Mouse (Mus musculus): ENCODE measurements around the gene Nr2e1. TPM values are rescaled to one million over a fixed set of nuclear protein-coding genes. Genes with fewer than 3 reads are reported as not detected.

The Nr2e1 gene
- total and polyA plus RNA-seq, 2 experiments from 2014 or later = not detected

DNA sequence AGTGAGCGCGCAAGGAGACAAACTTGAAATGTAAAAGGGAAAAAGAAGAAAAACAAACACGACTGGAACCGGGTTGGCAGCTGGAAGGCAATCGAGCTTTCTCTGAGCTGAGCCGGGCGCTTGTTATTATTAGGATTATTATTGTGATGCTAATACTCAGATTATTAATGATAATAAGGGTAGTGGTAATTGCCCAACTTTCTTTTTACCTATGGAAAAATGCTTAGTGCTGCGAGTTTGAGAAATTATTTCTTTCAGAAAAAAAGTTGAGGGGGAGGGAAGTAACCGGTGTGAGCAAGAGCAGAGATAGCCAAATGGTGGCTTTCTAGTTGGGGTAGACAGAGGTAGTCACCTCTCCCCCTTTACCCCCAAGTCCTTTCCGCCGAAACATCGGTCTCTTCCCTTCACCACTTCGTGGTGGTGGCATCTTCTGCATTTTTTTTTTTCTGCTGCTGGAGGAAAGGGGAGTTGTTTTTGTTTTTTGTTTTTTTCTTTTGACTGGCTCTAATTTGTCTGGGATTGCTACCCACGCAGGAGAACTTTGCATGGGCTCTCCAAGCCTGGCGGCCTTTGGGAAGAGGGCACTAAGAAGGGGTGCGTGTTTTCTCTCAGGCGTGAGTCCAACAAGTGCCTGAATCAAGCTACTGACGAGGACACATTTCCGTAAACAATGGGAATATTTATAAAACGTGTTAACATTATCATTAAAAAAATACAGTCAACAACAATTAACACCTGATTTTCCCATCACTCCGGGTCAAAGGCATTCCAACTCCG lies 4.5 kb downstream of the Nr2e1 start:
- no peak overlapping the region for H3K4me2 ChIP-seq (ENCODE audit: low read depth, low read length)
- DNase-seq (ENCODE audit: low spot score) (no peak), ATAC-seq (ENCODE audit: insufficient read depth, low read depth) (no peak)
- TF ChIP-seq EP300 (IDR thresholded peaks at IDR 0.05; ENCODE audit: low read depth) (no peak), CTCF (IDR thresholded peaks at IDR 0.05; ENCODE audit: low read depth) (no peak)
- H3K9me3 ChIP-seq (replicated peaks; ENCODE audit: control insufficient read depth, low read length) = no peaks in the 10 kb centered on the region
- H3K27me3 ChIP-seq (ENCODE audit: control insufficient read depth, insufficient read depth, low read length) = peaks cover 100% of the 10 kb centered on the region
- peaks cover 2% of the 10 kb centered on the region; the same call in 1 of the 2 replicates for H3K4me1 ChIP-seq (ENCODE audit: control insufficient read depth, insufficient read depth)
- no peak overlapping the region for H3K27ac ChIP-seq (ENCODE audit: low read depth)
- peak overlapping the region; percentile 27; the same call in 1 of the 2 replicates for H3K4me3 ChIP-seq (ENCODE audit: low read depth, low read length)
- H3K36me3 ChIP-seq (replicated peaks; ENCODE audit: control insufficient read depth, insufficient read depth, low read length) = no peaks in the 10 kb centered on the region
- H3K9ac ChIP-seq (replicated peaks; ENCODE audit: low read depth, low read length) = no peak overlapping the region
- 4% methylated on average over 22 of the region's 22 CpGs for WGBS

DNA sequence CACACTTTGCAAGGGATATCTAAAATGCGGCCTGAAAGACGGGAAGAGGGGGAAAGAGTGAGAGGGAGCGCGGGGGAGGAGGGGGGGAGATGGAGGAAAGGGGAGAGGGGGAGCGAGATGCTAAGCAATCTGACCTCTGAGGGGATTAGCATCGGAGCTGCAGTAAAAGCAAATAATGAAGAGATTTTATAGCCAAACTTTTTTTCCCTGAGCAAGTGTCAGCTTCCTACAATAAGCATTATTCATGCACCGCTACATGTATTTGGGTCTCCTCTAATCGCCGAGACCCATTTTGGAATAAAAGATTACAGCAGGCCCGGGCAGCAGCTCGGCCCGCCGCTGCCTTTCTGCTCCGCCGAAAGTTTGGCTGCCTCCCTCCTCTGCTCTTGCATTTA lies 5.2 kb downstream of the Nr2e1 start:
- no peak overlapping the region for H3K4me3 ChIP-seq (ENCODE audit: low read depth, low read length)
- no peak overlapping the region for H3K9ac ChIP-seq (replicated peaks; ENCODE audit: low read depth, low read length)
- H3K4me1 ChIP-seq (ENCODE audit: control insufficient read depth, insufficient read depth) = no peaks in the 10 kb centered on the region; the same call in 1 of the 2 replicates
- no peak overlapping the region for H3K27ac ChIP-seq (ENCODE audit: low read depth)
- H3K27me3 ChIP-seq (ENCODE audit: control insufficient read depth, insufficient read depth, low read length) = peaks cover 100% of the 10 kb centered on the region
- TF ChIP-seq CTCF (IDR thresholded peaks at IDR 0.05; ENCODE audit: low read depth) (no peak), EP300 (IDR thresholded peaks at IDR 0.05; ENCODE audit: low read depth) (no peak)
- ATAC-seq (ENCODE audit: insufficient read depth, low read depth) (no peak), DNase-seq (ENCODE audit: low spot score) (no peak)
- H3K4me2 ChIP-seq (ENCODE audit: low read depth, low read length) = no peak overlapping the region
- no peaks in the 10 kb centered on the region for H3K9me3 ChIP-seq (replicated peaks; ENCODE audit: control insufficient read depth, low read length)
- H3K36me3 ChIP-seq (replicated peaks; ENCODE audit: control insufficient read depth, insufficient read depth, low read length) = no peaks in the 10 kb centered on the region
- 2% methylated on average over 15 of the region's 15 CpGs for WGBS

DNA sequence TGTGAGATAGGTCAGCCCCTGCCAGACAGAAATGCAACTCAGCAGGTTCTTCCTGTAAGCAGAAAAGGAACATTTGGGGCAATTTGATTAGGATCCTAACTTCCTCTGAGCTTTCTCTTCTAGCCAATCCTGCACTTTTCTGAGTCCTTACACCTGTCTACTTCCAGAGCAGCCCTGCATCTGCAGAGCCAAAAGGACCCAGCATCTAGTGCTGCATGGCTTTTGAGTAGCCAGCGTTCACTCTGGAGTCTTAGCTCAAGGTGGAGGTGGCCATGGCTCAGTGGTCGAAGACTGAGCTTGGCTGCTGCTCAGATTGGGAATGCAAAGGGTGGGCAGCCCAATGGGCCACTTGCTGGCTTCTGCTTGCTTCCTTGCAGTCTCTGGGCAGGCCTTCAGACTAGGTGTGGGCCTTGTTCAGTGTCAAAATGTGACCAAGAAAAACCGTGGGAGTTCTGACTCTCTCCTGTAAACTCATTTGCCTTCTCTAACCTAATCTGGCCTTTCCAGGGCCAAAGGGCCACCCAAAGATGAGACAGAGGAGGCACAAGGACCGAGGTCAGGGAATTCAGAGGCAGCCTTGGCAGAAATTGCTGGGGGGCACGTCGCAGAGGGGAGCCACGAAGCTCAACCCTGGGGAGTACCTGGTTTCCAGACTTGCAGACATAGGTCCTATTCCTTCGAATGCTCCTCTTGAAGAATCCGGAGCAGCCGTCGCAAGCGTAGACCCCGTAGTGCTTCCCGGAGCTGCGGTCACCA lies 5.7 kb downstream of the Nr2e1 start:
- Histone ChIP-seq H3K4me3 (ENCODE audit: low read depth, low read length) (no peak overlapping the region), H3K9ac (replicated peaks; ENCODE audit: low read depth, low read length) (no peak overlapping the region), H3K27ac (ENCODE audit: low read depth) (no peak overlapping the region), H3K27me3 (ENCODE audit: control insufficient read depth, insufficient read depth, low read length) (peaks cover 100% of the 10 kb centered on the region), H3K36me3 (replicated peaks; ENCODE audit: control insufficient read depth, insufficient read depth, low read length) (no peaks in the 10 kb centered on the region), H3K4me1 (ENCODE audit: control insufficient read depth, insufficient read depth) (no peaks in the 10 kb centered on the region; the same call in 1 of the 2 replicates), H3K4me2 (ENCODE audit: low read depth, low read length) (no peak overlapping the region), H3K9me3 (replicated peaks; ENCODE audit: control insufficient read depth, low read length) (no peaks in the 10 kb centered on the region)
- no peak for DNase-seq (ENCODE audit: low spot score)
- 3% methylated on average over 15 of the region's 15 CpGs for WGBS
- TF ChIP-seq CTCF (IDR thresholded peaks at IDR 0.05; ENCODE audit: low read depth) (no peak), EP300 (IDR thresholded peaks at IDR 0.05; ENCODE audit: low read depth) (no peak)
- no peak for ATAC-seq (ENCODE audit: insufficient read depth, low read depth)

DNA sequence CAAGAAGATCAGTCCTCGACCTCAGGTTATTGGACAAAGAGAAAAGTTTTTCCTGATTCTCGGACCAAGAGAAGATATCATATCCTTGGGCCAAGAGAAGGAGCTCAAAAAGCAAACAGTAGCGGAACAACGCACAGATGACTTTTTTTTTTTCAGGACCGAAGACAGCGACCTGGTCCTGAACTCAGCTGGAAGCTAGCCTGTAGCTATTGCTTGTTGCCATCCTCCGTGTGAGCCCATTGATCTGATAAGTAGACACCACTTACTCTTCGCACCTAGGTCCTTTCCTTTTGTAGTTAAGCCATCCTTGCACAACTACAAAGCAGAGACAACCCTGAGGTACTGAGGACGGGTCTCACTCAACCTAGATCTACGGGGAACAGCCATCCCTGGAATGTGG lies 8.8 kb downstream of the Nr2e1 start:
- H3K4me2 ChIP-seq (ENCODE audit: low read depth, low read length) = no peak overlapping the region
- no peak for ATAC-seq (ENCODE audit: insufficient read depth, low read depth)
- DNase-seq (ENCODE audit: low spot score) = no peak
- WGBS = 4% methylated on average over 10 of the region's 10 CpGs
- no peak overlapping the region for H3K27ac ChIP-seq (ENCODE audit: low read depth)
- H3K27me3 ChIP-seq (ENCODE audit: control insufficient read depth, insufficient read depth, low read length) = peaks cover 99% of the 10 kb centered on the region
- H3K9me3 ChIP-seq (replicated peaks; ENCODE audit: control insufficient read depth, low read length) = no peaks in the 10 kb centered on the region
- no peak overlapping the region for H3K9ac ChIP-seq (replicated peaks; ENCODE audit: low read depth, low read length)
- TF ChIP-seq CTCF (IDR thresholded peaks at IDR 0.05; ENCODE audit: low read depth) (no peak), EP300 (IDR thresholded peaks at IDR 0.05; ENCODE audit: low read depth) (no peak)
- no peak overlapping the region for H3K4me3 ChIP-seq (ENCODE audit: low read depth, low read length)
- H3K36me3 ChIP-seq (replicated peaks; ENCODE audit: control insufficient read depth, insufficient read depth, low read length) = no peaks in the 10 kb centered on the region
- no peaks in the 10 kb centered on the region; the same call in 1 of the 2 replicates for H3K4me1 ChIP-seq (ENCODE audit: control insufficient read depth, insufficient read depth)

DNA sequence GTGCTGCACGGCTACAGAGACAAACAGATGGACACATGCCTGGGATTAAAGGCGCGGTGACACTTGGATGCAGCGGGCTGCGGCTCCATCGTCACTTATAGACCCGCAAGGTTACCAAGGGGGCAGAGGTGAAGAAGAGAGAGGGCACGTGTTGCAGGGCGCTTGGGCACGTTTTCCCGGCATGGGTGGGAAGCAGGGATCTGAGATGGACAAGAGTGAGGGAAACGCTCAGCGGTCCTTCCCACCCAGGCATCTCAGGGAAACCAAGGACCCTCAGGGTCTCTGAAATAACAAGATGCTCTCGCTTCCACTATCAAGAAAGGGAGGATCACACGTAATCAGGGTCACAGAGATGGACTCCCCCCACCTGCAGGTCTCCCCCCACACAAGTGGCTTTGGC lies 10.5 kb downstream of the Nr2e1 start:
- no peak for DNase-seq (ENCODE audit: low spot score)
- Histone ChIP-seq H3K4me3 (ENCODE audit: low read depth, low read length) (no peak overlapping the region), H3K4me1 (ENCODE audit: control insufficient read depth, insufficient read depth) (no peaks in the 10 kb centered on the region), H3K4me2 (ENCODE audit: low read depth, low read length) (no peak overlapping the region), H3K9me3 (replicated peaks; ENCODE audit: control insufficient read depth, low read length) (no peaks in the 10 kb centered on the region), H3K36me3 (replicated peaks; ENCODE audit: control insufficient read depth, insufficient read depth, low read length) (no peaks in the 10 kb centered on the region), H3K27ac (ENCODE audit: low read depth) (no peak overlapping the region), H3K27me3 (ENCODE audit: control insufficient read depth, insufficient read depth, low read length) (peaks cover 98% of the 10 kb centered on the region), H3K9ac (replicated peaks; ENCODE audit: low read depth, low read length) (no peak overlapping the region)
- ATAC-seq (ENCODE audit: insufficient read depth, low read depth) = no peak
- TF ChIP-seq EP300 (IDR thresholded peaks at IDR 0.05; ENCODE audit: low read depth) (no peak), CTCF (IDR thresholded peaks at IDR 0.05; ENCODE audit: low read depth) (no peak)
- WGBS = 6% methylated on average over 15 of the region's 15 CpGs
